Mouse (Mus musculus) hindbrain, postnatal 0 days (tissue): Measurements from ENCODE around the gene Olfr1411. TPM values are rescaled to one million over a fixed set of nuclear protein-coding genes. Genes with fewer than 3 reads are reported as not detected.

Source experiments
- ATAC-seq: fragments of 200-750 bp; cut with Nextera tagmentation; 2 replicates; pipeline ENCODE4 v1.8.0; 2017; ENCODE audit warnings: mild to moderate bottlenecking, moderate TSS enrichment, moderate library complexity
- DNase-seq: peaks from one replicate; pipeline ENCODE4 v3.0.0-alpha.2; 2015; ENCODE audit warnings: low spot score
- H3K27ac ChIP-seq: fragments of 300-500 bp; sonication (generic); 2 replicates; pipeline ENCODE4 v1.5.1; 2014; ENCODE audit warnings: mild to moderate bottlenecking
- H3K27me3 ChIP-seq: fragments of 300-500 bp; sonication (generic); 2 replicates; pipeline ENCODE4 v1.6.1; 2014; ENCODE audit warnings: low read length, mixed read lengths; ENCODE audit not compliant: insufficient read depth
- H3K36me3 ChIP-seq: fragments of 300-500 bp; sonication (generic); 2 replicates; pipeline ENCODE4 v1.6.1; 2014; ENCODE audit warnings: low read length, mixed read lengths; ENCODE audit not compliant: insufficient read depth
- H3K4me1 ChIP-seq: fragments of 300-500 bp; sonication (generic); 2 replicates; pipeline ENCODE4 v1.6.1; 2014; ENCODE audit warnings: antibody characterized with exemption, low read length, mixed read lengths; ENCODE audit not compliant: insufficient read depth
- H3K4me2 ChIP-seq: fragments of 300-500 bp; sonication (generic); 2 replicates; pipeline ENCODE4 v1.6.1; 2014; ENCODE audit warnings: low read depth, mild to moderate bottlenecking, low read length, moderate library complexity, mixed read lengths
- H3K4me3 ChIP-seq: fragments of 300-500 bp; sonication (generic); 2 replicates; pipeline ENCODE4 v1.5.1; 2014; ENCODE audit warnings: low read length
- H3K9ac ChIP-seq: fragments of 300-500 bp; sonication (generic); replicated peaks from 2 replicates; pipeline ENCODE4 v1.6.1; 2014; ENCODE audit warnings: mild to moderate bottlenecking, low read length, moderate library complexity, mixed read lengths
- H3K9me3 ChIP-seq: fragments of 300-500 bp; sonication (generic); 2 replicates; pipeline ENCODE4 v1.6.1; 2016; ENCODE audit warnings: low read length, mixed read lengths
- CTCF ChIP-seq: IDR thresholded peaks from 2 replicates; pipeline ENCODE4 v1.5.1; 2016; ENCODE audit warnings: antibody characterized with exemption, control low read depth, low read depth
- WGBS: fragments of 180-500 bp; shearing (Covaris S2); extraction: QIAGEN DNeasy Blood & Tissue Kit; methylation state at CpG from one replicate; pipeline ENCODE4 v1.1.7; 2014; 5-methylcytosine and 5-hydroxymethylcytosine counted together
- polyA plus RNA-seq: library from polyadenylated mRNA; unstranded; fragments of >200 nt; fragmentation: Nextera tagmentation; extraction: Ambion mirVana; gene quantifications from 2 replicates; pipeline ENCODE4 v1.2.1, GENCODE M21; 2015
- total RNA-seq: library from RNA; depleted of rRNA; stranded (reverse); fragments of >200 nt; gene quantifications from 2 replicates; pipeline ENCODE4 v1.2.3, GENCODE M21; 2014; rRNA removed

Olfr1411 gene
- total RNA-seq (not detected in 2 replicates), polyA plus RNA-seq (not detected in 2 replicates)

- H3K27me3 ChIP-seq: no peaks in the 10 kb centered on the region
- DNase-seq: no peak
- ATAC-seq: no peak
- no peaks in the 10 kb centered on the region for H3K36me3 ChIP-seq
- H3K9me3 ChIP-seq: no peaks in the 10 kb centered on the region
- TF ChIP-seq CTCF: no peak
- no peak within 1 kb of the TSS for H3K4me2 ChIP-seq
- H3K4me3 ChIP-seq: no peak within 1 kb of the TSS
- no peak within 1 kb of the TSS for H3K9ac ChIP-seq
- H3K4me1 ChIP-seq: no peaks in the 10 kb centered on the region
- no peak within 1 kb of the TSS for H3K27ac ChIP-seq
Observed at GRCm38 (mm10) chr1:92594111-92594510, at the start of gene Olfr1411. Olfr1411 (plus strand) TSS chr1:92594411.

DNA sequence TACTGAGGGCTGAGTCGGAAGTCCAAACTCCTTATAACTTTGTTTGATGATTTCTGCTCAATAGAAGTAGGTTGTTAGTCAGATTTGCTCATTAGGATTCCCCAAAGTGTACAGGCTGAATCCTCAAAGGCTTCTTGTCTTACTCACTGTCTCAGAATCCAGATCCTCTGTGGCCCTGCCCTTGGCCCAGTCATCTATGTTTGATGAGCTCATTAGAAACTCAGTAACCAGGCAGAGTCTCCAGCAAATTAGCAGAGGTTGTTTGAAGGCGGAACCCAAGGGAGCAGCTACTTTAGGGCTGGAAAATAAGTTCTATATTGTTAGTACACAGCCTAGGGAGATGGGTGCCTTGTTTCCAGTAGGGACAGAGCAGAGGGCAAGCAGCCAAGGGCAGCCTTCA, 48.3 kb upstream of the Olfr1411 start:
- no peak overlapping the region for H3K9ac ChIP-seq
- no peak overlapping the region for H3K4me3 ChIP-seq
- H3K4me1 ChIP-seq: no peaks in the 10 kb centered on the region
- DNase-seq (no peak), ATAC-seq (no peak)
- TF ChIP-seq CTCF: no peak
- no peak overlapping the region for H3K4me2 ChIP-seq
- no peaks in the 10 kb centered on the region for H3K36me3 ChIP-seq
- no peaks in the 10 kb centered on the region for H3K27me3 ChIP-seq
- H3K9me3 ChIP-seq: no peaks in the 10 kb centered on the region
- no peak overlapping the region for H3K27ac ChIP-seq
- 88% methylated on average over 2 of the region's 2 CpGs for WGBS

GRCm38 (mm10) chr1:92571022-92571421, 23.2 kb upstream of the Olfr1411 start, which contains the start of gene Olfr1413:
Olfr1413 (plus strand) TSS chr1:92571322.
- Histone ChIP-seq H3K9me3 (no peaks in the 10 kb centered on the region), H3K27me3 (no peaks in the 10 kb centered on the region), H3K27ac (no peak within 1 kb of the TSS), H3K4me2 (no peak within 1 kb of the TSS), H3K4me3 (no peak within 1 kb of the TSS), H3K4me1 (no peaks in the 10 kb centered on the region), H3K9ac (no peak within 1 kb of the TSS), H3K36me3 (no peaks in the 10 kb centered on the region)
- ATAC-seq (no peak), DNase-seq (no peak)
- 76% methylated on average over 3 of the region's 3 CpGs for WGBS
- no peak for TF ChIP-seq CTCF

GRCm38 (mm10) chr1:92585479-92585878, 8.7 kb upstream of the Olfr1411 start, which contains the start of gene Olfr1412:
Olfr1412 (plus strand) TSS chr1:92585779.
- TF ChIP-seq CTCF: no peak
- Histone ChIP-seq H3K36me3 (no peaks in the 10 kb centered on the region), H3K4me3 (no peak within 1 kb of the TSS), H3K4me1 (no peaks in the 10 kb centered on the region), H3K27me3 (no peaks in the 10 kb centered on the region), H3K9me3 (0 out of 2 replicates have a peak, but pooled peaks cover 3% of the 10 kb centered on the region), H3K27ac (no peak within 1 kb of the TSS), H3K4me2 (no peak within 1 kb of the TSS), H3K9ac (no peak within 1 kb of the TSS)
- DNase-seq: no peak
- WGBS: 84% methylated on average over 2 of the region's 2 CpGs
- ATAC-seq: no peak

- Histone ChIP-seq H3K4me1 (no peaks in the 10 kb centered on the region), H3K4me2 (no peak overlapping the region), H3K9me3 (no peaks in the 10 kb centered on the region), H3K27me3 (no peaks in the 10 kb centered on the region), H3K36me3 (no peaks in the 10 kb centered on the region), H3K9ac (no peak overlapping the region), H3K27ac (no peak overlapping the region), H3K4me3 (no peak overlapping the region)
- no peak for DNase-seq
- WGBS: 81% methylated on average over 3 of the region's 3 CpGs
- ATAC-seq: no peak
- no peak for TF ChIP-seq CTCF
Observed at GRCm38 (mm10) chr1:92596019-92596418, 1.8 kb downstream of the Olfr1411 start.

- WGBS: 77% methylated on average over 1 of the region's 1 CpGs
- DNase-seq (no peak), ATAC-seq (no peak)
- Histone ChIP-seq H3K36me3 (no peaks in the 10 kb centered on the region), H3K4me3 (no peak within 1 kb of the TSS), H3K27ac (no peak within 1 kb of the TSS), H3K4me1 (no peaks in the 10 kb centered on the region), H3K9ac (no peak within 1 kb of the TSS), H3K9me3 (no peaks in the 10 kb centered on the region), H3K4me2 (no peak within 1 kb of the TSS), H3K27me3 (no peaks in the 10 kb centered on the region)
- TF ChIP-seq CTCF: no peak
Observed at GRCm38 (mm10) chr1:92605482-92605881, 11.3 kb downstream of the Olfr1411 start, which contains the start of gene Olfr1410. Olfr1410 (plus strand) TSS chr1:92605782.

DNA sequence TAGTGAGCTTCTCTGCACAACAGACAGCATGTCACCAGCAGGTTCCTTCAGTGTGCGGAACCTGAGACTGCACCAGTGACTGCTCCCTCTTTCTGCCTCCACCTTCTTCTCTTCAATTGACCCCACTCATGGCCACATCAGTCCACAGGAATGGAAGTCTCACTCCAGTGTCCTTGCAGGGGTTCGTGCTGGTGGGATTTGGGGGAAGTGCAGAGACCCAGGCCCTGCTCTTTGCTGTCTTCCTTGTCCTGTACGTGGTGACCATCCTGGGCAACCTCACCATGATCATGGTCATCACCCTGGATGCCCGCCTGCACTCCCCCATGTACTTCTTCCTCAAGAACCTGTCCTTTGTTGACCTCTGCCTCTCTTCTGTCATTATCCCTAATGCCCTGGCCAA, 13.5 kb downstream of the Olfr1411 start:
- Histone ChIP-seq H3K27ac (no peak overlapping the region), H3K4me2 (no peak overlapping the region), H3K27me3 (no peaks in the 10 kb centered on the region), H3K9me3 (no peaks in the 10 kb centered on the region), H3K4me1 (no peaks in the 10 kb centered on the region), H3K36me3 (no peaks in the 10 kb centered on the region), H3K9ac (no peak overlapping the region), H3K4me3 (no peak overlapping the region)
- DNase-seq (no peak), ATAC-seq (no peak)
- TF ChIP-seq CTCF: no peak
- whole genome bisulfite sequencing: 80% methylated on average over 4 of the region's 4 CpGs
